Mouse (Mus musculus): Measurements from ENCODE around the gene Tprn. TPM values are rescaled to one million over a fixed set of nuclear protein-coding genes. Genes with fewer than 3 reads are reported as not detected.

Gene Tprn
- polyA plus RNA-seq, 1 experiment, result 1.3 TPM

GRCm38 (mm10) chr2:25258887-25259286 is 3.5 kb upstream of the Tprn start:
- Histone ChIP-seq H3K9me3 (ENCODE audit: control insufficient read depth, low read length) (no peaks in the 10 kb centered on the region), H3K36me3 (ENCODE audit: control insufficient read depth) (no peaks in the 10 kb centered on the region), H3K4me3 (replicated peaks) (no peak overlapping the region), H3K27me3 (ENCODE audit: control insufficient read depth) (no peaks in the 10 kb centered on the region), H3K4me1 (ENCODE audit: control insufficient read depth) (peaks cover 53% of the 10 kb centered on the region)
- TF ChIP-seq TAL1 (IDR thresholded peaks at IDR 0.05; ENCODE audit: low read length), result no peak

DNA sequence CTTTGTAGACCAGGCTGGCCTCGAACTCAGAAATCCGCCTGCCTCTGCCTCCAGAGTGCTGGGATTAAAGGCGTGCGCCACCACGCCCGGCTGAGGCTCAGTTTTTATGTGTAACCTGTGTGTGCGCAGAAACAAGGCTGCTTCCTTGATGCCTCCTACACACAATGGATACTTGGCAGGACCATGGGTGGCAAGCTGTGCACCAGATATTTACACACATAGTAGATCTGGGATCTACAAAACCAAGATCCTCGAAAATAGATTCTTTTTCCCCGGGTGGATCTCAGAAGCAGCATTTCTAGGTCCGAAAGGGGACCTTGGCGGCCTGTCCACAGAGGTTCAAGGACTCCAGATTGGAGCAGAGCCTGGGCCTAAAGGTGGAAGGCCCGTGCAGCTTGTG is 548 bp upstream of the Tprn start:
- Histone ChIP-seq H3K9me3 (ENCODE audit: control insufficient read depth, low read length) (no peaks in the 10 kb centered on the region), H3K4me3 (replicated peaks) (peak overlapping the region; percentile 90), H3K4me1 (ENCODE audit: control insufficient read depth) (peaks cover 60% of the 10 kb centered on the region), H3K36me3 (ENCODE audit: control insufficient read depth) (peaks cover 2% of the 10 kb centered on the region), H3K27me3 (ENCODE audit: control insufficient read depth) (no peaks in the 10 kb centered on the region)
- TF ChIP-seq TAL1 (IDR thresholded peaks at IDR 0.05; ENCODE audit: low read length) (no peak), GATA1 (IDR thresholded peaks at IDR 0.05; ENCODE audit: low read length) (no peak)

GRCm38 (mm10) chr2:25262795-25263622 is 591 bp downstream of the Tprn start:
- H3K27me3 ChIP-seq (ENCODE audit: control insufficient read depth), result no peaks in the 10 kb centered on the region
- peaks cover 68% of the 10 kb centered on the region for H3K4me1 ChIP-seq (ENCODE audit: control insufficient read depth)
- H3K4me3 ChIP-seq (replicated peaks), result peak overlapping the region; percentile 90
- TF ChIP-seq TAL1 (IDR thresholded peaks at IDR 0.05; ENCODE audit: low read length), result no peak
- TF ChIP-seq GATA1 (IDR thresholded peaks at IDR 0.05; ENCODE audit: low read length), result no peak
- H3K36me3 ChIP-seq (ENCODE audit: control insufficient read depth), result peaks cover 13% of the 10 kb centered on the region
- no peaks in the 10 kb centered on the region for H3K9me3 ChIP-seq (ENCODE audit: control insufficient read depth, low read length)

DNA sequence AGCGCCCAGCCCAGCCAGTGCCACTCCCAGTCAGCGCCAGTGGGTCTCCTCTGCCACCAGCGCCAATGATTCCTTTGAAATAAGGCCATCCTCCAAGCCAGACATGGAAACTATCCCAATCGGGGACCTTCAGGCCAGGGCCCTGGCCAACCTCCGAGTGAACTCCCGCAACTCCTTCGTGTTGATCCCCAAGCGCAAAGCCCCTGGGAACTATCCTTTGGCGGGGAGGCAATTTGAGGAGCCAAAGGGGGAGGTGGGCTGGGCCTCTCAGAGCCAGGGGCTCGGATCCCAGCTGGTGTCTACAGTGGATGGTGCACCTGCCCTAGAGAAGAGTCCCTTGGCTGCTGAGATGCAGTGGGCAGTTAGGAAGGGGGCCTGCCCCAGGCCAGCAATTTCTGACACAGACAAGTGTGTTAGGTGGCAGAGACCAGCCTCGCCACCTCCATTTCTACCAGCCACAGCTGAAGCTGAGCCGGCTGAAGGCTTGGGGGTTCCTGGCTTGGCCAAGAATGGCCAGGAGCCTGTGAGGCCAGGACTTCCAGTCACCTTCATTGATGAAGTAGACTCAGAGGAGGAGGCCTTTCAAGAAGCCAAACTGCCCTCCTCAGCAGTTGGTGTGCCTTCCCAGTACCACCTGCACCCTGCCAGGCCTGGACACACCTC is 1.3 kb downstream of the Tprn start:
- Histone ChIP-seq H3K9me3 (ENCODE audit: control insufficient read depth, low read length) (no peaks in the 10 kb centered on the region), H3K27me3 (ENCODE audit: control insufficient read depth) (no peaks in the 10 kb centered on the region), H3K4me3 (replicated peaks) (peak overlapping the region; percentile 90), H3K36me3 (ENCODE audit: control insufficient read depth) (peaks cover 21% of the 10 kb centered on the region), H3K4me1 (ENCODE audit: control insufficient read depth) (peaks cover 73% of the 10 kb centered on the region)
- TF ChIP-seq GATA1 (IDR thresholded peaks at IDR 0.05; ENCODE audit: low read length) (no peak), TAL1 (IDR thresholded peaks at IDR 0.05; ENCODE audit: low read length) (no peak)

DNA sequence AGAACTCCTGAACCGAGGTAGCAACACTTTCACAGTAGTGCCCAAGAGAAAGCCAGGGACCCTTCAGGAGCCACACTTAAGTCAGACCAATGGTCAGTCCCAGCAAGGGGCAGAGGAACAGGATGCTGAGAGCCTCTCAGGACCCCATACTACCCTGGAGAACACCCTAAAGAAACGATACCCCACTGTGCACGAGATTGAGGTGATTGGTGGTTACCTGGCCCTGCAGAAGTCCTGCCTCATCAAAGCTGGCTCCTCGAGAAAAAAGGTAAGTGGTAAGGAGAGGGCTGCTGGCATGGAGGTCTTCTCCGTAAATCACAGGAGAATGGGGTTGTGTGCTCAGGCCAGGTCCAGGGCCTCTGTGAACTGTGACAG is 1.9 kb downstream of the Tprn start:
- no peaks in the 10 kb centered on the region for H3K27me3 ChIP-seq (ENCODE audit: control insufficient read depth)
- no peak for TF ChIP-seq GATA1 (IDR thresholded peaks at IDR 0.05; ENCODE audit: low read length)
- no peak for TF ChIP-seq TAL1 (IDR thresholded peaks at IDR 0.05; ENCODE audit: low read length)
- no peaks in the 10 kb centered on the region for H3K9me3 ChIP-seq (ENCODE audit: control insufficient read depth, low read length)
- peaks cover 77% of the 10 kb centered on the region for H3K4me1 ChIP-seq (ENCODE audit: control insufficient read depth)
- peaks cover 26% of the 10 kb centered on the region for H3K36me3 ChIP-seq (ENCODE audit: control insufficient read depth)
- peak overlapping the region; percentile 90 for H3K4me3 ChIP-seq (replicated peaks)

- Histone ChIP-seq H3K4me3 (replicated peaks) (no peak overlapping the region), H3K4me1 (ENCODE audit: control insufficient read depth) (peaks cover 80% of the 10 kb centered on the region), H3K36me3 (ENCODE audit: control insufficient read depth) (peaks cover 32% of the 10 kb centered on the region), H3K9me3 (ENCODE audit: control insufficient read depth, low read length) (no peaks in the 10 kb centered on the region), H3K27me3 (ENCODE audit: control insufficient read depth) (no peaks in the 10 kb centered on the region)
- no peak for TF ChIP-seq GATA1 (IDR thresholded peaks at IDR 0.05; ENCODE audit: low read length)
- no peak for TF ChIP-seq TAL1 (IDR thresholded peaks at IDR 0.05; ENCODE audit: low read length)
Measured at GRCm38 (mm10) chr2:25264851-25265250, 2.4 kb downstream of the Tprn start.

GRCm38 (mm10) chr2:25265897-25266656 is 3.7 kb downstream of the Tprn start:
- peak overlapping the region; percentile 12 for H3K4me3 ChIP-seq (replicated peaks)
- no peaks in the 10 kb centered on the region for H3K9me3 ChIP-seq (ENCODE audit: control insufficient read depth, low read length)
- peaks cover 92% of the 10 kb centered on the region for H3K4me1 ChIP-seq (ENCODE audit: control insufficient read depth)
- TF ChIP-seq TAL1 (IDR thresholded peaks at IDR 0.05; ENCODE audit: low read length) (no peak), GATA1 (IDR thresholded peaks at IDR 0.05; ENCODE audit: low read length) (no peak)
- no peaks in the 10 kb centered on the region for H3K27me3 ChIP-seq (ENCODE audit: control insufficient read depth)
- H3K36me3 ChIP-seq (ENCODE audit: control insufficient read depth), result peaks cover 44% of the 10 kb centered on the region

DNA sequence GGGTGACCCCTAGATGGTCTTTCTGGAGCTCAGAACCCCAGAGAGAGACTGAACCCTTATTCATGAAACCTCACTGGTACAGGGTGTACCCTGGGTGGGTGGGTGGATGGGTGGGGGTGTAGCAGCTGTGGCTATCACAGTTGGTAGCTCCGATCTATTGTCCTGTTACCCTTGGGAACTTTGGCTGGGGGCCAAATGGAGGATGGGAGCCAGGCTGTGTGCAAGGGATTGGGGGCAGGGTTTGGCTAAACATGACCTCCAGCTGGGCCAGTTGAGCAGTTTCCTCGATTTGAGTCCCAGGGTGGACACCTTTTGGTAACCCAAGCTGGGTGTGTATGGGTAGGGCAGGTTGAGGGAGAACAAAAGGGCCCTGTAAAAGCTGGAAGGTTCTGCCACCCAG is 4.3 kb downstream of the Tprn start:
- peaks cover 93% of the 10 kb centered on the region for H3K4me1 ChIP-seq (ENCODE audit: control insufficient read depth)

GRCm38 (mm10) chr2:25267241-25267640 is 4.8 kb downstream of the Tprn start:
- no peak for TF ChIP-seq GATA1 (IDR thresholded peaks at IDR 0.05; ENCODE audit: low read length)
- no peak for TF ChIP-seq TAL1 (IDR thresholded peaks at IDR 0.05; ENCODE audit: low read length)
- Histone ChIP-seq H3K27me3 (ENCODE audit: control insufficient read depth) (no peaks in the 10 kb centered on the region), H3K36me3 (ENCODE audit: control insufficient read depth) (peaks cover 52% of the 10 kb centered on the region), H3K4me3 (replicated peaks) (peak overlapping the region; percentile 7), H3K4me1 (ENCODE audit: control insufficient read depth) (peaks cover 89% of the 10 kb centered on the region), H3K9me3 (ENCODE audit: control insufficient read depth, low read length) (no peaks in the 10 kb centered on the region)

More for the DNA sequence above, 4.3 kb downstream of the Tprn start:
- peak overlapping the region; percentile 12 for H3K4me3 ChIP-seq (replicated peaks)
- TF ChIP-seq TAL1 (IDR thresholded peaks at IDR 0.05; ENCODE audit: low read length), result no peak
- TF ChIP-seq GATA1 (IDR thresholded peaks at IDR 0.05; ENCODE audit: low read length), result no peak
- H3K36me3 ChIP-seq (ENCODE audit: control insufficient read depth), result peaks cover 51% of the 10 kb centered on the region
- no peaks in the 10 kb centered on the region for H3K9me3 ChIP-seq (ENCODE audit: control insufficient read depth, low read length)
- H3K27me3 ChIP-seq (ENCODE audit: control insufficient read depth), result no peaks in the 10 kb centered on the region

Data from erythroblast, embryonic 14.5 days (primary cell).